Mouse (Mus musculus) myocyte (in vitro differentiated cells): Measurements from ENCODE around the gene Mnat1. TPM values are rescaled to one million over a fixed set of nuclear protein-coding genes. Genes with fewer than 3 reads are reported as not detected.

ENCODE experiments used
- H3K27me3 ChIP-seq: one replicate; pipeline ENCODE4 v1.6.1; 2011; ENCODE audit not compliant: control insufficient read depth, insufficient read depth, insufficient read length
- H3K36me3 ChIP-seq: one replicate; pipeline ENCODE4 v1.6.1; 2011; ENCODE audit not compliant: control insufficient read depth, insufficient read depth
- H3K4me2 ChIP-seq: one replicate; pipeline ENCODE4 v1.6.1; 2011; ENCODE audit warnings: low read depth, control low read depth
- H3K4me3 ChIP-seq: one replicate; pipeline ENCODE4 v1.5.1; 2011; ENCODE audit warnings: mild to moderate bottlenecking, control low read depth, moderate library complexity
- H3K79me2 ChIP-seq: one replicate; pipeline ENCODE4 v1.6.1; 2011; ENCODE audit not compliant: control insufficient read depth, insufficient read depth
- H3ac ChIP-seq: one replicate; pipeline ENCODE4 v1.6.1; 2011; ENCODE audit not compliant: control insufficient read depth, insufficient read length
- CEBPB ChIP-seq: IDR thresholded peaks from 2 replicates; pipeline ENCODE4 v1.6.1; 2011; ENCODE audit warnings: mild to moderate bottlenecking, moderate library complexity; ENCODE audit not compliant: poor library complexity, insufficient read depth, severe bottlenecking
- E2F4 ChIP-seq: IDR thresholded peaks from one replicate; pipeline ENCODE4 v1.6.1; 2011; ENCODE audit warnings: mild to moderate bottlenecking, control low read depth, moderate library complexity; ENCODE audit not compliant: insufficient read depth
- MAX ChIP-seq: IDR thresholded peaks from one replicate; pipeline ENCODE4 v1.6.1; 2011; ENCODE audit warnings: low read depth, mild to moderate bottlenecking, control low read depth
- MYOD1 ChIP-seq, 3 experiments: IDR thresholded peaks; one replicate each; pipeline ENCODE4 v1.6.1; 2011; ENCODE audit warnings: control low read depth in 2 of 3, low read depth in 2 of 3, mild to moderate bottlenecking in 2 of 3, moderate library complexity in 1 of 3; ENCODE audit not compliant: insufficient read length in 2 of 3, control insufficient read depth in 1 of 3
- MYOG ChIP-seq, 3 experiments: IDR thresholded peaks; one replicate each; pipeline ENCODE4 v1.6.1; 2011; ENCODE audit warnings: control low read depth in 2 of 3, low read depth in 2 of 3, mild to moderate bottlenecking in 2 of 3; ENCODE audit not compliant: insufficient read length in 2 of 3, control insufficient read depth in 1 of 3, insufficient read depth in 1 of 3
- POLR2A ChIP-seq: IDR thresholded peaks from one replicate; pipeline ENCODE4 v1.6.1; 2011; ENCODE audit warnings: low read depth, mild to moderate bottlenecking, control low read depth, moderate library complexity; ENCODE audit not compliant: insufficient read length
- POLR2AphosphoS2 ChIP-seq: IDR thresholded peaks from one replicate; pipeline ENCODE4 v1.6.1; 2011; ENCODE audit warnings: low read depth, control low read depth; ENCODE audit not compliant: insufficient read length
- REST ChIP-seq: IDR thresholded peaks from one replicate; pipeline ENCODE4 v1.6.1; 2011; ENCODE audit warnings: mild to moderate bottlenecking, control low read depth, moderate library complexity; ENCODE audit not compliant: insufficient read depth, insufficient read length
- SRF ChIP-seq: IDR thresholded peaks from one replicate; pipeline ENCODE4 v1.6.1; 2011; ENCODE audit warnings: low read depth; ENCODE audit not compliant: control insufficient read depth, insufficient read length
- TCF12 ChIP-seq: IDR thresholded peaks from one replicate; pipeline ENCODE4 v1.6.1; 2011; ENCODE audit warnings: mild to moderate bottlenecking, control low read depth; ENCODE audit not compliant: poor library complexity, insufficient read depth, severe bottlenecking
- USF1 ChIP-seq: IDR thresholded peaks from one replicate; pipeline ENCODE4 v1.6.1; 2011; ENCODE audit warnings: low read depth, mild to moderate bottlenecking, control low read depth, moderate library complexity
- polyA plus RNA-seq: library from polyadenylated mRNA; unstranded; fragments of >200 nt; fragmentation: generic; extraction: Trizol; gene quantifications from one replicate; pipeline ENCODE4 v1.2.1, GENCODE M21; 2012; ENCODE audit warnings: missing spikeins

Mnat1 gene
- polyA plus RNA-seq, 1 experiment: 30.4 TPM

DNA sequence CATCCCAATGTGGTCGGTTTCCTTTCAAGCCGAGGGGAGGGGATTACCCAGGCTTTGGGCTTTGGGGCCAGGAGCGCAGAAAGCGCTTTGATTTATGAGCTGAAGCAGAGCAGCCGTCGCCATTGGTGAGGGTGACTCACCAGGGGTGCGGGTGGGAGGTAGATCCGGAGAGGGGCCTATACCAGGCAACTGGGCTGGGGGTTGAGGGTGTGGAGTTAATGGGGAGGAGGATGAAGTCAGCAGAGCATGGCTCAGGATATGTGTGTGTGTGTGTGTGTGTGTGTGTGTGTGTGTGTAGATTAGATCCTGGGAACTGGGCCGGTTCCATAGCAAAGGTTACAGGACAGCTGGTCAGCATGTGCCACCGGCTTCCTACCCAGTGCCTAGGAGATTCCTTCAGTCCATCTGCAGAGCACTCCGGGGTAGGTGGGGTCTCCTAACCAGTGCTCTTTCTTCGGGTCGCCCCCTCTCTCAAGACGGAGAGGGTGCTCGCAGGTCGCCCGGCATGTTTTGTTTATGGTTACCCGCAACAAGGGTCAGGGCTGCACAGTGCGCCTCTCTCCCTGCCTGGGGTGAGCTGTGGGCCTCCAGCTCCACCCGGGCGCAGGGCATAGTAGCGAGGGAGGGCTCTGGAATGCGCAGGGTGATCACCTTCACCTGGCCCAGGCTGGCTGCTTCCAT lies 12.9 kb upstream of the Mnat1 start:
- no peaks in the 10 kb centered on the region for H3K27me3 ChIP-seq
- H3K4me2 ChIP-seq: peak overlapping the region; percentile 80
- TF ChIP-seq POLR2AphosphoS2 (peak; percentile 34), MAX (no peak), MYOD1 (IDR thresholded peaks at IDR 0.05; ENCODE audit: control insufficient read depth in 1 of 3, insufficient read length in 2 of 3, low read depth in 2 of 3) (peak in 2 of 3 experiments; percentile 43 to 71), POLR2A (peak; percentile 52), E2F4 (no peak), MYOG (IDR thresholded peaks at IDR 0.05; ENCODE audit: control insufficient read depth in 1 of 3, insufficient read depth in 1 of 3, insufficient read length in 2 of 3, low read depth in 2 of 3) (peak in 2 of 3 experiments; percentile 20 to 60), TCF12 (no peak), CEBPB (no peak)
- H3K36me3 ChIP-seq: peaks cover 14% of the 10 kb centered on the region
- peaks cover 73% of the 10 kb centered on the region for H3K79me2 ChIP-seq
- peak overlapping the region; percentile 93 for H3ac ChIP-seq
- peak overlapping the region; percentile 99 for H3K4me3 ChIP-seq

GRCm38 (mm10) chr12:73111561-73112325 lies 11.8 kb upstream of the Mnat1 start:
- peak overlapping the region; percentile 93 for H3ac ChIP-seq
- TF ChIP-seq TCF12 (no peak), USF1 (no peak), MYOG (IDR thresholded peaks at IDR 0.05; ENCODE audit: control insufficient read depth in 1 of 3, insufficient read depth in 1 of 3, insufficient read length in 2 of 3, low read depth in 2 of 3) (no peak), POLR2AphosphoS2 (no peak), MYOD1 (IDR thresholded peaks at IDR 0.05; ENCODE audit: control insufficient read depth in 1 of 3, insufficient read length in 2 of 3, low read depth in 2 of 3) (no peak), POLR2A (peak; percentile 42)

GRCm38 (mm10) chr12:73112326-73113087 lies 11.0 kb upstream of the Mnat1 start:
- TF ChIP-seq REST (no peak), MYOG (IDR thresholded peaks at IDR 0.05; ENCODE audit: control insufficient read depth in 1 of 3, insufficient read depth in 1 of 3, insufficient read length in 2 of 3, low read depth in 2 of 3) (peak in 2 of 3 experiments; percentile 21 to 32), MYOD1 (IDR thresholded peaks at IDR 0.05; ENCODE audit: control insufficient read depth in 1 of 3, insufficient read length in 2 of 3, low read depth in 2 of 3) (peak in 2 of 3 experiments; percentile 8 to 17), POLR2A (peak; percentile 31)
- peak overlapping the region; percentile 93 for H3ac ChIP-seq
- H3K27me3 ChIP-seq: no peaks in the 10 kb centered on the region
- peaks cover 54% of the 10 kb centered on the region for H3K79me2 ChIP-seq
- peaks cover 14% of the 10 kb centered on the region for H3K36me3 ChIP-seq
- peak overlapping the region; percentile 99 for H3K4me3 ChIP-seq
- peak overlapping the region; percentile 33 for H3K4me2 ChIP-seq

More at GRCm38 (mm10) chr12:73111561-73112325, 11.8 kb upstream of the Mnat1 start:
- Histone ChIP-seq H3K79me2 (peaks cover 61% of the 10 kb centered on the region), H3K4me3 (peak overlapping the region; percentile 99), H3K27me3 (no peaks in the 10 kb centered on the region), H3K36me3 (peaks cover 14% of the 10 kb centered on the region), H3K4me2 (peak overlapping the region; percentile 80)

DNA sequence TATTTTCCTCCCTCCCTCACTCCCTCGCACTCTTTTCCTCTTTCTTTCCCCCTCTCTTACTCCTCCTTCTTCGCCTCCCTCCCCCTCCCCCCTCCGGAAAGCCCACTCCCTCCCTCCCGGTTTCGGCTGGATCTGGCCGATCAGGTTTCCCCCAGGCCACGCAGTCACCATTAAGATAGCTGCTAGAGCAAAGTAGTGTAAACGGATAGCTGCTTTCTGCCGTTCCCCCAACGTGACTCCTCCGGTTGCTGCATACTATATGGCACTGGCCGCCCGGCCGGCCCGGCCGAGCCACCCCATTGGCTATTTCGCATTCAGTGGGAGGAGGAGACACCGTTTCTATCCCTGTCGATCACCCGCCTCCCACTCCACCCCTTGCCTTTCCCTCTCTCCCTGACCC lies 10.3 kb upstream of the Mnat1 start, which contains the start of gene Six4:
TSS of gene Six4 (minus strand) at position 261 of the 400 bp plus-strand sequence.
- peak within 1 kb of the TSS; percentile 93 for H3ac ChIP-seq
- peaks cover 9% of the 10 kb centered on the region for H3K36me3 ChIP-seq
- TF ChIP-seq POLR2A (peak; percentile 83), USF1 (no peak), TCF12 (no peak), MYOD1 (IDR thresholded peaks at IDR 0.05; ENCODE audit: control insufficient read depth in 1 of 3, insufficient read length in 2 of 3, low read depth in 2 of 3) (no peak), POLR2AphosphoS2 (peak; percentile 92)
- H3K27me3 ChIP-seq: no peaks in the 10 kb centered on the region
- peak within 1 kb of the TSS; percentile 89 for H3K4me2 ChIP-seq
- peaks cover 47% of the 10 kb centered on the region for H3K79me2 ChIP-seq
- H3K4me3 ChIP-seq: peak within 1 kb of the TSS; percentile 99

DNA sequence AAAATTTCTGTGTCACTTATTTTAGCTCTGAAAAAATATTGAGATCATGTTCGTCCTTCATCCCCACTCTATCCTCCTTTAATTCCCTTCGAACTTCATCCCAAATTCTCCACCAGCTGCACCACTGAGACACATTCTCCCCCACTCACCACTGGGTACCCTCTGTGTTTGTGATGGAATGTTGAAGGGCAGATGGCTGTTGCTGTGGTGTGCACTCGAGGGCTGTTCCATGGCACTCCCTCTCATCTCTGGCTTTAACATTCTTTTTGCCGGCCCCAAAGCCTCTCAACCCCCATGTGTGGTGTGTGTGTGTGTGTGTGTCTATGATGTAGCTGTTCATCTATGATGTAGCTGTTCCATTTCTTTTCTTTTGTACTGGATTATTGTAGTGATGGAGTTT lies 1.7 kb downstream of the Mnat1 start:
- Histone ChIP-seq H3ac (no peak overlapping the region), H3K4me3 (peak overlapping the region; percentile 61), H3K4me2 (peak overlapping the region; percentile 87), H3K79me2 (peaks cover 71% of the 10 kb centered on the region), H3K27me3 (no peaks in the 10 kb centered on the region), H3K36me3 (no peaks in the 10 kb centered on the region)
- TF ChIP-seq POLR2AphosphoS2: no peak
- TF ChIP-seq SRF: no peak
- TF ChIP-seq MYOG (IDR thresholded peaks at IDR 0.05; ENCODE audit: control insufficient read depth in 1 of 3, insufficient read depth in 1 of 3, insufficient read length in 2 of 3, low read depth in 2 of 3): peak in 1 of 3 experiments; percentile 60
- TF ChIP-seq MYOD1 (IDR thresholded peaks at IDR 0.05; ENCODE audit: control insufficient read depth in 1 of 3, insufficient read length in 2 of 3, low read depth in 2 of 3): peak in 2 of 3 experiments; percentile 52 to 57
- TF ChIP-seq MAX: no peak
- no peak for TF ChIP-seq USF1
